Mouse (Mus musculus) frontal cortex, postnatal 10 days (tissue): ENCODE measurements around the gene Sirt2.

Source experiments
- DNase-seq, 2 experiments: peaks; one replicate each; pipeline ENCODE4 v3.0.0; 2022; ENCODE audit warnings: low spot score in 2 of 2, mixed read lengths in 1 of 2

Gene Sirt2

DNA sequence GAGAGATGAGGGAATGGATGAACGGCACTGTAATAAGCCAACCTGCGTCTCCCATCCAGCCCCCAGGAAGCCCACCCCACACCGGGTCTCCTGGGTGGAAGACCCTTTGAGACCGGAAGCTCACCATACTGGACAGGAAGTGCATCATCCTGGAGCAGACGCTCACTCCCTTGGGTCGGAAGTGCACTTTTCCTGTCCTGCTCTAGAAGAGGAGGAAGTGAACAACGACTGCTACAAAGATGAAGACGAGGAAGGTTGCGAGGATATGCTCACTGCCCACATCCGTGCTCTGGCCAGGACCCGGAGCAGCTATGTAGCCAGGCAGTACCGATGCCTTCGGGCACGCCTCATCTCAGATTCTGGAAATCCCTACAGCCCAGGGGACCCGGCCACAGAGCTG, 29.3 kb downstream of the Sirt2 start:
- DNase-seq, result no peak

- peak in 1 of 2 experiments; percentile 73 for DNase-seq
These were observed 30.0 kb downstream of the Sirt2 start for GRCm38 (mm10) chr7:28796562-28796975.

DNA sequence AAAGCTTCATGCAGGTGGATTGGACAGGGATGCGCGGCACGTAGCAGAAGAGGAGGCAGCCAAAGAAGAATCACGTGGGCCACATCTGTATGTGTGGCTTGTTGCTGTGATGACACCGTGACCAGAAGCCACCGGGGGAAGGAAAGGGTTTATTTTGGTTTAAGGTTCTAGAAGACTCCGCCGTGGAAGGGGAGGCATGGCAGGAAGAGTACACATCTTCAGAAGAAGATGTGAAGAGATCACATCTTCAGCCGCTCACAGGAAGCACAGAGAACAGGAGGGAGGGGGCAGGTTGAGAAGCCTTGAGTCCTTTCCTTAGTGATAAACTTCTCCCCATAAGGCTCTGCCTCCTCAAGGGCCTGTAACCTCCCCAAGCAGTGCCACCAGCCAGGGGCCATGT, 33.5 kb downstream of the Sirt2 start:
- DNase-seq, result no peak

GRCm38 (mm10) chr7:28801451-28801850, 34.9 kb downstream of the Sirt2 start:
- DNase-seq, result no peak

DNA sequence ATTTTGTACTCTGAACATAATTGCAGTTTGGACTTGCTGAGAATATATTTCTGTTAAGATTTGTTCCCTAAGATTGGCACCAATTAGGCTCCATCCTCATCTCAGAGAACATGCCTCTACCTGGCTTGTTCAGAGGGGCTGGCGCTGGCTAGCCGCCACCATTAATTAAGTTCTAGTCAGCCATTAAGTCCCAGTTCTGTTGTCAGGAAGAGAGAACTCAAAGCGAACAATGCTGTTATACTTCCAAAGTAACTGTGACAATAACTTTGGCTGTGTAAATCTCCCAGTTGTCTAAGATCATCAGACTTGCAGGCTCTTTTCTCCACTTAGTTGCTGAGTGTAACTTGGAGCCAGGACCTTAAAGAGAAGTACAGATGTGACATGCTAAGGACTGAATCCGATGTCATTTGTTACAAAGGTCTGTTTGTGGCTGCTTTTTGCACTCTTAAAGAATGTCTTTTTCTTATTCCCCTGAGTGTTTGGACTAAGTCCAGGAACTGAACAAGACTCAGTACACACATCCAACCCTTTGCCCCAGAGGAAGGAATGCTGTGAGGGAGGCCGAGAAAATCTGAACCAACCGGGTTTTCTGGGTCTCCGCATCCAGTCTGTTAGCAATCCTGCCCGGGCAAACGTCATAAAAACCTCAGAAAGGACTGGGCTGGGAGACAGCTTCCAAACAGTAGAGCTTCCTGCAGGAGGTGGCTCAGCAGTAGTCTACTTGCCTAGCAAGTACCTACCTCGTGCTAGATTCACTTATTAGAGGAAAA, 35.6 kb downstream of the Sirt2 start:
- DNase-seq, result no peak

DNA sequence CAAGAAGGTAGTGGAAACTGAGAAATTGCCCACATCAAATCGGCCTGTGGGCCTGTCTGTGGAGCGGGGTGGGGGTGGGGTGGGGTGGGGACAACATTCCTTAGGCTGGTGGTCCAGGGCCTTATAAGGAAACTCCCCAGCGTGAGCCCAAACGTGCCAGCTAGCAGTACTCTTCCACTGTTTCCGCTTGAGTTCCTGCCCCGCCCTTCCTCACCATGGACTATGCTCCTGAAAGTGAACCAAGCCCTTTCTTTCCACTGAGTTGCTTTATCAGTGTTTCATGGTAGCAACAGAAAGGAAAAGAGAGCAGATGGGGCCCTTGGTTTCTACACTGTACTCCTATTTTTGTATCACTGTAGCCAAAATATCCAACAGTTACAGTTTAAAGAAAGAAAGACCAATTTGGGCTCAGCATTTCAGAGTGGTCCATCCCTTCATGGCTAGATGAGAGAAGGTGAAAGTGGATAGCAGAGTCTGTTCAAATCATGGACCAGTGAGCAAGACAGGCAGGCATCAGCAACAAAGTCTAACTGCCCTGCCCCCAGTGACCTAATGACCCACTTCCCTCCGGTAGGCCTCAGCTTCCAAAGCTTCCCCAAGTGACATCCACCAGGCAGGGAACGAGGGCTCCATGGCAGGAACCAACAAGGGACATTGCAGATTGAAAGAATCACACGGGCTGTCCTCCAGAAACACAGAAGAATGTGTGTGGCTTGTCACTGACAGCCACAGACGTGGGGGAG, 36.5 kb downstream of the Sirt2 start:
- DNase-seq, result no peak

GRCm38 (mm10) chr7:28803756-28804155, 37.2 kb downstream of the Sirt2 start:
- no peak for DNase-seq

DNA sequence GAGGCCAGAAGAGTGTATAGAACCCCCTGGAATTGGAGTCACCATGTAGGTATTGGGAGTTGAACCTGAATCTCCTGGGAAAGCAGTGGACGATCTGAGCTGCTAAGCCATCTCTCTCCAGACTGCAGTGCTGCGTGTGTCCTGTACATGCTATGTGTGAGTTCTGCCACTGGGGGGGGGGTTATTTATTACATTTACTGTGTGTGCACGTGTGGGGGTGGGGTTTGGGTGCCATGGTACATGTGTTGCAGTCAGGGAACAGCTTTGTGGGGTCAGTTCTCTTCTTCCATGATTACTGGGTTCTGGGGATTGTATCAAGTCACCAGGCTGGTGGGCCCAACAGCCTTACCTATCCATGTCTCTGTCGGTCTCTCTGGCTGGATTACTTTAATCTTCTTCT, 40.3 kb downstream of the Sirt2 start:
- no peak for DNase-seq

DNA sequence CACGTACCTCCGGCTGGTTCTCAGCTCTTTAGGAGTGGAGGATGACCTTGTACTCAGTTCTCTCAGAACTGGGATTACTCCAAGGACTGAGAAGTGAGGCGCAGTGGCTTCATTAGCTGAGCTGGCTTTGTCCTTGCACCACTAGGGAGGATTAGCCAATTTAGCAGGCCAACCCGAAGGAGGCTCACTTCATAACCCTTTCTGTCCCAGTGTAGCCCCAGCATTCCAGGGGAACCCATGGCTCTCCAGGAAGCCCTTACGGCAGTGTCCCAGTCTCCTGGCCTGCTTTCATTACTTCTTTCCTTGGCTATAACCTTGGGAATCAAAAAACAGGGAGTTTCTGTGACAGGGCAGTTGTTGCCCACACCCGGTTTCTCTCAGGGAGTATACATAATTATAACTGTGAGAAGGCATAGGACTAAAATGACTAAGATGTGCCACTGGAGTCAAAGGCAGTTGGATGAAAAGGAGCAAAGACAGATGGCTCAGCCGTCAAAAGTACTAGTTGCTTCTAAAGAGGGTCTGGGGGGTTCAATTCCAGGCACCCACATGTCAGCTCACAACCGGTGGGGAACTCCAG, 41.2 kb downstream of the Sirt2 start:
- DNase-seq, result no peak

DNA sequence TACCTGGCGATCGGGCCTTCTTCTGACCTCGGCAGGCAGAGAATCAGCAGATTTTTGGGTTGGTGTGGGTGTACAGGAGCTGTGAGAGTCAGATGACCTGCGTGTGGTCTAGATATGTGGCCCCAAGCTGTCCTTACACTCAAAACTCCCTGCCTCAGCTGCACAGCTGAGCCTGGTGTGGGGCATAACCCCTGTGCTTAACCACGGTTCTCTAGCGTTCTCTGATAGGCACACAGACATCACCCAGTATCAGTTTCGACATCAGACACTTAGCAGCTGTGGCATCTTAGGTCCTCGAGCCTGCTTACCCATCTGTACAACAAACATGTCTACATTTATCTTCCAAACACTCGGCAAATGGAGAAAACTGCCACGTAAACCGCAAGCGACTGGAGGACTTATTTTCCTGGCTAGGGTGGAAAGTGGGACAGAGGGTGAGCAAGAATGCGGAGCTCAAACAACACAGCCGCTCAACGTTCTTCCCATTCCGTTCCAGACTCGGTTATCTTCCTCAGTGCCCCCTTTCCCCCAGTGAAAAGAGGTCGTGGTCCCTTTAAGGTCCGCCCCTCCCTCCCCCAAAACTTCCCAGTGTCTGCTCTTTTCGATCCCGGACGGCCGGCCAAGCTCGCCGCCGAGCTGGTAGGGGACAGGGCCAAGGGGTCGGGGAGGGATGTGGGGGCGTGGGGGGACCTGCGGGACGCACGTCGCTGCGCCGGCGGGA, 41.8 kb downstream of the Sirt2 start, which contains the start of gene Hnrnpl:
Gene Hnrnpl, plus strand, starts transcription at position 321 of the 721 bp plus-strand sequence.
- DNase-seq, result no peak

DNA sequence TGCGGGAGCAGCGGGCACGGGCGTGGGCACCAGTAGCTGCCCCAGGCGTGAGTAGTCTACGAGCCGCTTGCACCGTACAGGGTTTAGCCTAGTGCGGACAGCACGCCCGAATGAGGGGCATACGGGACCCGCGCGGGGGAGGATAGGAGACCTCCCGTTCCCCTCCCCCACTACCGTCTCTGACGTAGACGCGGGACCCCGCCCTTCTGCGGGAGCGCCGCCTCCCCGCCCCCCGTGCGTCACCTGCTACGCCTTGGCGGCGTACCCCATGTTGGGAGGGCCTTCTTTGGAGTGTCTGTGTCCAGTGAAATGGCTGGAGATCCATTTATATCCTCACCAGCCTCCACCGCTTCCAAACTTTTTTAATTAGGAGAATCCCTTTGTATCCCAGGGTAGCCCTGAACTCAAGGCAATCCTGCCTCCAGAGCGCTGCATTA, 42.4 kb downstream of the Sirt2 start:
- DNase-seq, result peak; percentile 92 to 95

DNA sequence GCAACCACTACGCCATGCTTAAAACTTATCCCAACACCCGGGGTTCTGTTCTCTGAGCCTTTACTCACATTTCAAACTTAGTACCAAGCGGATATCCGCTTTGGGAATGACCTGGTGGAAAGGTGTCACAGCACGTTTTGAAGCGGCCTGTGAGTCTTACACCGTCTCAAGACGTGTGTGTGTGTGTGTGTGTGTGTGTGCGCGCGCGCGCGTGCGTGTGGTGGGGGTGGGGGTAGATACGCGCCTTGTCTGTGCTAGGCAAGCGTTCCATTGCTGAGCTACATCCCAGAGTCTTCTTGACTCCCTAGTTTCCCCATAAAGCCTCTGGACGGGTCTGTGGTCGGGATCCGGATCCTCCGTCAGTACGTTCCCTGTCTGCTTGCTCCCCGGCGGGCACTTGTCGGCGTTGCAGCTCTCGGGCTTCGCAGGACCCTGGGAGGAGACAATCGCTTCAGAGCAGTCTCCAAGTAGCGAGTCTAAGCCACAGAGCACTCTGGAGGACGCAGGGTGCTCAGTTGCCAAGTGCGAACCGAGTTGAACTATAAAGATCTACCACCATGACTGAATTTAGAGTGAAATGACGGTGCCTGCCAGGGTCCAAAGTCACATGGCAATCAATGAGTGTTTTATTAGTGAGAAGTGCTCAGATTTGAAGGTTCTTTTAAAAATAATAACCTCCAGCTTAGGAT, 43.0 kb downstream of the Sirt2 start:
- no peak for DNase-seq

DNA sequence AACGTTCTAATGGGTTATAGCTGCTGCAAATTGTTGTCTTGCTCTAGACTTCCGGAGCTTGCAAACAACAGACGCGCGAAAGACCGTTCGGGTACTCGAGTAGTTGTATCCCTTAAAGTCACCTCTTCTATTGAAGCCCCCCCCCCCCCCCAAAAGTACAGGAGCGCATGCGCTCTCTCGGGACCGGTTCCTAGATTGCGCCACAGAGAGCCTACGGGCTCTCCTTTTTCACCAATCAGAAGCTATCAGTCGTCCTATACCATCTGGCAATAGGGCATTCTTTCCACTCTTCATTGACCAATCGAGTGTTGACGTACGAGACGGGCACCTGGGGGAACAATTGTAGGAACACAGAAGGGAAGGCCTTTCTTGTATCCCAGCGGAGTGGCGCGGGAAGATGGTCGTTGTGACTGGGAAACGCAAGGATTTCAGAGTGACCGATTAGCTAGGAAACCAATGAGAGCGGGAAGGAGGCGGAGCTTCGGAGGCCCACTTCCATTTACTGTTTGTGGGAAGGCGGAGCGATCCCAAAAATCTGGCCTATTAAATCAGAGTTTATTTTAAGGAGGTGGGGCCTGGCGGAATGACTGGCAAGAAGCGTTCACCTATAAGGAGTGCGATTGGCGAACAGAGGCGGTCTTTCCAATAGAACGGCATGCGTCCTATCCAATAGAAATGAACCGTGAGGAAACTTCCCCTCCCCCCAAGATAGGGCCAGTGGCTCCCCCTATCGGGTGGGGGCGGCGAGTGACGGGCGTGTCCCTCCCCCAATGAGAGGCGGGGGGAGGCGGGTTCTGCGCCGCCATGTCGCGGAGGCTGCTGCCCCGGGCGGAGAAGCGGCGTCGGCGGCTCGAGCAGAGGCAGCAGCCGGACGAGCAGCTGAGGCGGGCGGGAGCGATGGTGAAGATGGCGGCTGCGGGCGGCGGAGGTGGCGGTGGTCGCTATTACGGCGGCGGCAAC, 43.9 kb downstream of the Sirt2 start:
- peak; percentile 96 to 99 for DNase-seq

GRCm38 (mm10) chr7:28811228-28811627, 44.7 kb downstream of the Sirt2 start:
- DNase-seq, result peak; percentile 87 to 92

- DNase-seq, result no peak
These were observed 45.2 kb downstream of the Sirt2 start for GRCm38 (mm10) chr7:28811640-28812275.

DNA sequence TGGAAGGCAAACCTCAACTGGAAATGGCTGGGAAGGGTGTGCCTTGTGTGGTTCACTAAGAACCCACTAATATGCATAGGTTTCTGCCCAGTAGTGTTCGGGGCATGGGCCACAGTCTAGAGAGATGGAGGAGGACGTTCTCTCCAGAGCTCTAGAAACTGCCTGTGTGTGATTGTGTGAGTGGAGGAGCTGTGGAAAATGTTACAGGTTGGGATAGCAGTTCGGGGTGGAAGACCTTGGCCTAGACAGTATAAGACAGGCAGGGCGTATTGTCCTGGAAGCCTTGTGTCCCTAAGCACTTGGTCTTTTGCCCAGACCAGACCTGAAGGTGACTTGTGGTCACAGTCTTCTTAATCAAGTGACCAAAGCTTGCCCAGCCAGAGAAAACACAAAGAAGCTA, 45.9 kb downstream of the Sirt2 start:
- no peak for DNase-seq

GRCm38 (mm10) chr7:28812949-28813348, 46.4 kb downstream of the Sirt2 start:
- DNase-seq, result no peak

DNA sequence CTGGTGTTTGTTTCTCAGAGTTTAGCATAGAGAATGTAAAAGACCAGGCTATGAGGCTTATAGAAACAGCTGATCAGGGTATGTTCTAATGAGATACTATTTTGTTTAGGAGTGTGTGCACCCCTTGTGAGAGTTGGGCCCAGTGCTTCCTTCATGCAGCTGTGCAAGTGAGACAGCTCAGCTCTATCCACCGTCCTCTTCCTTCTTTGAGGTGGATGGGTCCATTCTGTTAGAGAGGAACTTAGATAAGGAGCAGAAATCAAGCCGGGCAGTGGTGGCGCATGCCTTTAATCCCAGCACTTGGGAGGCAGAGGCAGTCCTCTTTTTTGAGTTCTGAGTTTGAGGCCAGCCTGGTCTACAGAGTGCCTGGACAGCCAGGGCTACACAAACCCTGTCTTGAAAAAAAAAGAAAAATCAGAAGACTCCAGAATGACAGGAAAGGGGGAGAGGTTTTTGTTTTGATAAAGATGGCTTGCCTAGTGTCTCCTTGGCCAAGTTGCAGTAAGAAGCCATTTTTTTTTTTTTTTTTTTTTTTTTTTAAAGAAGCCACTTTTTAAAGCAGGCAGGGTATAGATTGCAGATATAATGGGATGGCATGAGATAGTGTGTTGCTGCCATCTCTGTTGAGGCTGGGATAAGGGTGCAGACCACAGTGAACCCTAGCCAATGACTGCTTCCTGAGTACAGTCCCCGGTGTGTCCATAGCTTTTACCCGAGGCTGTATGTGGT, 47.9 kb downstream of the Sirt2 start:
- no peak for DNase-seq

GRCm38 (mm10) chr7:28815230-28815629, 48.7 kb downstream of the Sirt2 start:
- DNase-seq, result no peak
